In the genomic region with DNA sequence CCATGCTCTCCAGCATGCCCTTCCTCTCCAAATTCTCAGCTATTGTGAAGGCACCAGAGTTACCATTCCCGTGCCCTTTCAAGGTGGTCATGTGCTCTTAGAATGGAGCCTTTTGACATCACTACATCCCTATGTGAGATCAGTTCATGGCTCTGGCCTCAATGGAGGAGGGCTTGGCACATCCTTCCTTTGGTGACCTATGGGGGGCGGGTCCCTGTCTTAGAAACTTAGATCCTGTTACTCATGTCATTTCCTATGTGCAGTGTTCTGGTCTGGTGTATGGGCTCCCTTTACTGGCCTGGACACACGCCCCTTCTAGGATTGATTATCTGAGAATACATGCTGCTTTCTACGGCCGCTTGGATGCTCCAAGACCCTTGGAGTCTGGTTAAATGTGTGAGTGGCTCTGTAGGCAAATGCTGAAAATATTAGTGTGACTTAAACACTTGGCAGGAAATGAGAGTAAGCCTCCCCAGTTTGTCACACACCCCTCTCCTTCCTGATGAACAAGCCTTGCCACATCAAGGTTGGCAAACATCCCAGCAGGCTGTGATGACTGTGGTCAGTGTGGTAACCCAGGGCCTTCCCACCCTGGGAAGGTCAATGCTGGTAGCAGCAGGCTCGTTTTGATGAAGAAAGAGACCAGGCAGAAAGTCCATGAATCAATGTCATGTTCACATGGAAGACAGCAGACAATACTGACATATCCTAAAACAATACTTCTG, we compare ENCODE assay signal across 10 mouse cellular contexts. TPM values are rescaled to one million over a fixed set of nuclear protein-coding genes. Genes with fewer than 3 reads are reported as not detected.
A peak's percentile ranks its signal among the peaks of the same experiment; 100 is the strongest.
DNase-seq lines count a peak whose midpoint lies in the region; ATAC-seq lines count a peak whose summit lies in the region.
"Had no signal": no experiment of that assay in that cellular context is flagged by ENCODE, and none has a peak within 500 bp of the region (broad histone marks: within the 10 kb centered on the region; RNA-seq: fewer than 3 reads in every experiment).

No protein-coding gene starts in this region.

- H3K9me3 ChIP-seq in hindbrain, embryonic 10.5 days = no peaks in the 10 kb centered on the region
- H3K9me3 ChIP-seq: midbrain, embryonic 12.5 days had no signal

- H3K36me3 ChIP-seq in hindbrain, embryonic 10.5 days = peaks cover 22% of the 10 kb centered on the region
- H3K36me3 ChIP-seq: midbrain, embryonic 12.5 days had no signal

- peak; percentile 62 for DNase-seq in layer of hippocampus, adult 9-11 months
- DNase-seq in layer of hippocampus, postnatal 10 days (ENCODE audit: low spot score in 2 of 2) = no peak
- DNase-seq in adrenal gland, postnatal 10 days = peak; percentile 90
- no peak for DNase-seq in testis, postnatal 10 days (ENCODE audit: low spot score)
- DNase-seq in right cerebral cortex, postnatal 4 days = no peak
- DNase-seq in hindbrain, embryonic 10.5 days (ENCODE audit: low spot score) = no peak
- DNase-seq: thymus, adult 18-20 months had no signal

- H3K27ac ChIP-seq in hindbrain, embryonic 10.5 days = no peak overlapping the region
- H3K27ac ChIP-seq: midbrain, embryonic 12.5 days had no signal

- peak; percentile 79 to 89 for ATAC-seq in hematopoietic stem cell, adult 5-6 weeks (replicated peaks in 1 of 2; ENCODE audit: insufficient read depth in 1 of 2, low FRiP score in 2 of 2, low TSS enrichment in 1 of 2, low read depth in 1 of 2, poor library complexity in 2 of 2, severe bottlenecking in 2 of 2)
- ATAC-seq in neutrophil, adult 5-6 weeks (ENCODE audit: extremely low read depth, insufficient number of reproducible peaks, low FRiP score, poor library complexity, severe bottlenecking) = peak; percentile 36

- H3K4me1 ChIP-seq in hindbrain, embryonic 10.5 days (replicated peaks) = peaks cover 8% of the 10 kb centered on the region
- H3K4me1 ChIP-seq: midbrain, embryonic 12.5 days had no signal

- WGBS in hindbrain, embryonic 10.5 days = 87% methylated on average over 6 of the region's 6 CpGs

- H3K27me3 ChIP-seq in hindbrain, embryonic 10.5 days (ENCODE audit: insufficient read depth, poor library complexity, severe bottlenecking) = no peaks in the 10 kb centered on the region
- H3K27me3 ChIP-seq: midbrain, embryonic 12.5 days had no signal

- no peak overlapping the region for H3K4me3 ChIP-seq in hindbrain, embryonic 10.5 days
- H3K4me3 ChIP-seq: midbrain, embryonic 12.5 days had no signal

RNA-seq across cellular contexts. Expression of a gene that starts 15.2 kb away (rescaled TPM):
- total RNA-seq in layer of hippocampus, postnatal 10 days (2021) = 10 to 100 TPM in 1 of 2 experiments, 1 to 10 TPM in 1; 9.4 to 11.4 TPM
- 10 to 100 TPM; 10.1 to 13.0 TPM for total RNA-seq in adrenal gland, postnatal 10 days (2021)
- 16.7 and 17.3 TPM in 2 replicates for total RNA-seq in hematopoietic stem cell, adult 5-6 weeks (2017)
- 28.7 and 31.2 TPM in 2 replicates for total RNA-seq in neutrophil, adult 5-6 weeks (2017)
- 3.0 and 3.3 TPM in 2 replicates for polyA plus RNA-seq in hindbrain, embryonic 10.5 days (2016; fragmentation: Nextera tagmentation; extraction: Ambion mirVana)

Comparison
In these comparisons a context has a peak if more than half of its experiments do, and no peak if none do; other contexts are left out.
1. DNase-seq: peak in layer of hippocampus, adult 9-11 months (single experiment) and adrenal gland, postnatal 10 days (single experiment); none in layer of hippocampus, postnatal 10 days (0 of 2), testis, postnatal 10 days (single experiment), right cerebral cortex, postnatal 4 days (single experiment) and hindbrain, embryonic 10.5 days (single experiment).